Mouse (Mus musculus): ENCODE data around the gene Tmem270.

Gene Tmem270

GRCm38 (mm10) chr5:134929988-134930387 lies 23.5 kb upstream of the Tmem270 start:
- no peak for DNase-seq (ENCODE audit: low spot score in 2 of 2)

GRCm38 (mm10) chr5:134926726-134927125 lies 20.2 kb upstream of the Tmem270 start:
- no peak for DNase-seq (ENCODE audit: low spot score in 2 of 2)

GRCm38 (mm10) chr5:134923141-134923540 lies 16.6 kb upstream of the Tmem270 start:
- no peak for DNase-seq (ENCODE audit: low spot score in 2 of 2)

GRCm38 (mm10) chr5:134921106-134921505 lies 14.6 kb upstream of the Tmem270 start:
- DNase-seq (ENCODE audit: low spot score in 2 of 2): no peak

- DNase-seq (ENCODE audit: low spot score in 2 of 2): no peak
Measured at GRCm38 (mm10) chr5:134920106-134920687, 13.7 kb upstream of the Tmem270 start.

- DNase-seq (ENCODE audit: low spot score in 2 of 2): no peak
Measured at GRCm38 (mm10) chr5:134919097-134919496, 12.6 kb upstream of the Tmem270 start.

GRCm38 (mm10) chr5:134918071-134918832 lies 11.7 kb upstream of the Tmem270 start:
- peak in 1 of 2 experiments; percentile 31 for DNase-seq (ENCODE audit: low spot score in 2 of 2)

- no peak for DNase-seq (ENCODE audit: low spot score in 2 of 2)
Measured at GRCm38 (mm10) chr5:134915311-134915710, 8.8 kb upstream of the Tmem270 start, which contains the start of gene Cldn13. Gene Cldn13, minus strand, starts transcription at chr5:134915526.

- DNase-seq (ENCODE audit: low spot score in 2 of 2): no peak
Measured at GRCm38 (mm10) chr5:134914510-134914909, 8.0 kb upstream of the Tmem270 start.

- no peak for DNase-seq (ENCODE audit: low spot score in 2 of 2)
Measured at GRCm38 (mm10) chr5:134913753-134914152, 7.2 kb upstream of the Tmem270 start.

- no peak for DNase-seq (ENCODE audit: low spot score in 2 of 2)
Measured at GRCm38 (mm10) chr5:134913352-134913751, 6.8 kb upstream of the Tmem270 start.

GRCm38 (mm10) chr5:134911901-134912300 lies 5.4 kb upstream of the Tmem270 start:
- no peak for DNase-seq (ENCODE audit: low spot score in 2 of 2)

- peak; percentile 86 to 94 for DNase-seq (ENCODE audit: low spot score in 2 of 2)
Measured at GRCm38 (mm10) chr5:134907135-134907534, 602 bp upstream of the Tmem270 start.

GRCm38 (mm10) chr5:134901644-134902027 lies 4.9 kb downstream of the Tmem270 start:
- no peak for DNase-seq (ENCODE audit: low spot score in 2 of 2)

GRCm38 (mm10) chr5:134901012-134901643 lies 5.4 kb downstream of the Tmem270 start:
- peak in 1 of 2 experiments; percentile 47 for DNase-seq (ENCODE audit: low spot score in 2 of 2)

- DNase-seq (ENCODE audit: low spot score in 2 of 2): no peak
Measured at GRCm38 (mm10) chr5:134897596-134897995, 8.9 kb downstream of the Tmem270 start.

GRCm38 (mm10) chr5:134896965-134897364 lies 9.6 kb downstream of the Tmem270 start:
- no peak for DNase-seq (ENCODE audit: low spot score in 2 of 2)

GRCm38 (mm10) chr5:134895291-134895690 lies 11.2 kb downstream of the Tmem270 start:
- DNase-seq (ENCODE audit: low spot score in 2 of 2): no peak

GRCm38 (mm10) chr5:134892717-134893116 lies 13.8 kb downstream of the Tmem270 start:
- DNase-seq (ENCODE audit: low spot score in 2 of 2): no peak

GRCm38 (mm10) chr5:134891552-134891951 lies 15.0 kb downstream of the Tmem270 start:
- no peak for DNase-seq (ENCODE audit: low spot score in 2 of 2)

GRCm38 (mm10) chr5:134890601-134891054 lies 15.9 kb downstream of the Tmem270 start:
- DNase-seq (ENCODE audit: low spot score in 2 of 2): no peak

GRCm38 (mm10) chr5:134888505-134888904 lies 18.0 kb downstream of the Tmem270 start:
- DNase-seq (ENCODE audit: low spot score in 2 of 2): no peak

Data from frontal cortex, postnatal 10 days (tissue).